Mouse (Mus musculus): ENCODE results near the gene Cptp.

Cptp gene

DNA sequence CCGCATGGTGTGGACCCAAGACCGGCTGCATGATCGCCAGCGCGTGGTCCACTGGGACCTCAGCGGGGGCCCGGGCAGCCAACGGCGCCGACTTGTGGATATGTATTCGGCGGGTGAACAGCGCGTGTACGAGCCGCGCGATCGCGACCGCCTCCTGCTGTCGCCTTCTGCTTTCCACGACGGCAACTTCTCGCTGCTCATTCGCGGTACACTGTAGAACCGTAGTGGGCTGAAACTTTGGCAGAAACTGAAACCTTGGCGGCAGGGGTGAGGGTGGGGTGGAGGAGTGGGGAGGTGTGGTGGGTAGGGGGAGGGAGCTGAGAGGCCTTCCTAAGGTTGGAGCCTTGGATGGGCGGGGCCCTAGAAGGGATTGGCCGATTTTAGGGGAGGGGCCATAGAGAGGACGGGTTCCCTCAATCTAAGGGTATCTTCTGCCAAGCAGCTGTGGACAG is 28.2 kb downstream of the Cptp start:
- DNase-seq (ENCODE audit: low spot score), result peak; percentile 64

DNA sequence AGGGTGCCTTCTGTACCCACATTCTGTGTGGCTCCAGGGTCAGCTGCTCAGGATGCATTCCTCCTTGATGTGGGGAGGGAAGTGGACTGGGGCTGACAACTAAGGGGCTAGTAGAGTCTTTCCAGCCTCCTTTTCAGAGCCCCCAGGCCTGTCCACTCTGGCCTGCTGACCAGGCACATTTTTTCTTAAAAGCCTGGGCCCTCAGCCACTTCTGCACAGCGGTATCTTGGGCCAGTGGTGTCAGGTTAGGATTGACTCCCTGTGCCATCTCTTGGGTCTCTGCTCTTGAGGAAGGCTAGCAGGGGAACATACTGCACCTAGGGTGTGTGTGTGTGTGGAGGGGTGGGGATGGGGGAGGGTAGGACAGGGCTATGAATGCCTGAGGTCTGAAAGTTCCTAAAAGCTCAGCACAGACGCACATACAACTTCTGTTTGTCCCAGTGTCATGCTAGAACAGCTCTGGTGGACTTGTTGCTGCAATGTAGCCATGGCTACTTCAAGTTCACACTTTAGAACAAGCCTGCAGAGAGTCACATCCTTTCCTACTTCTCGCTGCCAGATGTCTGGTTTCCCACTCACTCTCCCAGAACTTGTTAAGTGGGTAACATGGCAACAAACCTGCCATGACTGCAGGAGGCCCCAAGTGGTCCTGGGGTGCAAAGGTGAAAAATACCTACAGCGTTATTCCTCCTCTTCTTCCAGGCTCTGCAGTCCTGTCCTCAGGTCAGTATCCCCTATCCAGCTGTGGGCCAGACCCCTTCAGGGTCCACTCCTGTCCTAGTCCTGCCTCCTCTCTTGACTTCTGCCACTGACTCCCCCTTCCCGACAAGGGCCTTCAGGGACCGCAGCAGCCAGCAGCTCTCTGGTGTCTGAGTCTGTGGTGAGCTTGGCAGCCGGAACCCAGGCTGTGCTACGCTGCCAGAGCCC is 28.9 kb downstream of the Cptp start:
- no peak for DNase-seq (ENCODE audit: low spot score)

DNA sequence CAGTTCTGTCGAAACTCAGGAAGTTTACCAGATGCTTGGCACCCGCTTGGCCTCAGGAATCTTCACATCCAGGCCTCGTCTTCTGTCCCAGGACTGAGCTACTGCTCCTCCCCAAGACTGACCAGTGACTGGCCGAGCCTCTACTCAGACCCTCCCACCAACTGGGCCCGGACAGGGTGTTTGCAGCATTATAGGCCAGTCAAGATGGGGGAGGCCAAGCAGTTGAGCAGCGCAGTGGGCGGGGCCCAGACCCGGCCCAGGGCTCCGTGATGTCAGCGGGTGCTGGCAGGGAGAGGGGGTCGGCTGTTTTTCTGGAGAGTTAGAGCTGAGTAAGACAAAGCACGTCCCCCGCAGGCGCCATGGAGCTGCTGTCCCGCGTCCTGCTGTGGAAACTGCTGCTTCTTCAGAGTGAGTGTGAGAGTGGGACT is 29.7 kb downstream of the Cptp start, which contains the start of gene Mxra8:
Gene Mxra8, plus strand, starts transcription at position 198 of the 428 bp plus-strand sequence.
- peak; percentile 88 for DNase-seq (ENCODE audit: low spot score)

DNA sequence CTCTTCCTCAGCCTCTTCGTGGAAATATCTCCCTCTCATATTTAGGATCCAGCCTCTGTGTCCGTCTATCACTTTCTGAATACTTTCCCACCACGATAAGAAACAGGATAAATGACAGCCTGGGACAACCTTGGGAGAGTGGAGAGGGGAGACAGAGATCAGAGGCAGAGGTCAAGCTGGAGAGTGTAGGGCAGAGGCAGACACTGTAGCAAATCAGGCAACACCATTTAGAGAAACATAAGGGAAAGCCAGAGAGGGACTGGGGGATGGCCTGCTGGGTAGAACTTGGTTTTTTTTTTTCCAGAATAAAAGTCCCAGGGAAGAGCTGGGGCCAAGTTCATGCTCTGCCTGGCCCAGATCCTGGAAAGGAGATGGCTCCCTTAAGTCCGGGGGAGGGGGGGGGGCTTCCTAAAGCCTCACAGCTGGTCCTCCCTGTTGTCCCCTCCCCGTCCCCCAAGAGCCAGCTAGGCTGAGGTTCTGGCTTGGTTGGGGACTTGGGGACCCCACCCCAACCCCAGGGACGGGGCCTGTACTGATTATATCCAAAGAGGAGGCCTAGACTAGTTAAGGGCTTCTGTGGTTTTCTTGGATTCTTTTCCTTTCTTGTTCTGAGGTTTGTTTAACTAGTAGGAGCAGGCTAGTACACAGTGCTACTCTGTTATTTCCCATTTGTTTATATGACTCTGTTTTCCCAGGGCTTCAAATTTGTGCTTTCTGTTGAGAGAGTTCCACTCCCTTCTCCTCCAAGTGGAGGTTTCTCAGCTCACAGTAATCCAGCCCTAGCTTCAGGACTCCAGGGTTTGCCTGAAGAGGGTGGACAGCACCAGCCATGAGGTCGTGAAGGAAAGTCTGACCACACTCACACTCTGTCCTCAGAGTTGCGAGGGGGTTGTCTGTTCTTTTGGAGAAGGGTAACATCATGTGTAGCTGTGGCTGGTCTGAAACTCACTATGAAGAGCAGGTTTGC is 30.8 kb downstream of the Cptp start:
- no peak for DNase-seq (ENCODE audit: low spot score)

DNA sequence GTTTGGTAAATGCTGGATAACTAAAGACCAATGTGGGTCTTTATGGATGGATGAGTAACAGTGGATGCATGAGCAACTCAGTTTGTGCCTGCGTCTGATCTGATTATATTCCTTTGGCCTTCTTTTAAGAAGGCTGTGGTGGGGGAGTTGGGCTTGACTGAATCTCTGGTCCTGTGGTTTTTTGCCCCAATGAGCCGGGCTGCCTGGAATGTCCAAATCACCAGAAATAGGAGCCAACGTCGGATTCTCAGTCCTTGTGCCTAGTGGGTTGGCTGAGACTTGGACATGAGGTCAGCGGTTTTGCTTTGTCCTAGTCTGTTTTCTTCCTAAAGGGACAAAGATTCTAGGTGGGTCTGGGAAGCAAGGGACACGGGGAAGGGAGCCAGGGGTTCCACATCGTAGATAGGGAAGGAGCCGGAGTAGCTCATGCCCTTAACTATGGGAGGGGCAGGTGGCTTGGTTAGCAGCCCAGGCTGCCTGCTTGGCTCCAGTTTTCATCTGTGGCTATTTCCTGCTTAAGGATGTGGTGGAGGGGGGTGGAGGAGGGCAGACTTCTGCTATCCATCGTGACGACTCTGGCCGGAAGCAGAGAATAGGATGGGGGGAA is 31.7 kb downstream of the Cptp start:
- DNase-seq (ENCODE audit: low spot score), result no peak

DNA sequence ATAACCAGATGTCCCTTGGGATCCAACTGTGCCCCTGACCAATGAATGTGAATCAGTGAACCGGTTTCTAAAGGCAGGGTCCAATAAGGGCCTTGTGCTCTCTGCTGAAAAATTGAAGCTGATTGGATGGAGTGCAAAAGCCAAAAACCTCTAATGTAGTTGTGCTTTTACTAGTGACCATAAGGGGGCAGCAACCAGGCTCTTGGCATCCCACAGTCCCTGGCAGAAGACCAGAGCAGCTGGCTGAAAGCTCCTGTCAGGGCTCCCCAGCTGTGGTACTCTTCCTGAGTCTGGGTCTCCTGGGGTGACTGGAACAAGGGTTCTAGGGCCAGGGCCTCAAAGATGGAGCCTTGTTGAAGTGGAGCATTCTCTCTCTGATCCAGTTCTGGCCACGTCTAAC is 35.4 kb downstream of the Cptp start:
- peak; percentile 64 for DNase-seq (ENCODE audit: low spot score)

DNA sequence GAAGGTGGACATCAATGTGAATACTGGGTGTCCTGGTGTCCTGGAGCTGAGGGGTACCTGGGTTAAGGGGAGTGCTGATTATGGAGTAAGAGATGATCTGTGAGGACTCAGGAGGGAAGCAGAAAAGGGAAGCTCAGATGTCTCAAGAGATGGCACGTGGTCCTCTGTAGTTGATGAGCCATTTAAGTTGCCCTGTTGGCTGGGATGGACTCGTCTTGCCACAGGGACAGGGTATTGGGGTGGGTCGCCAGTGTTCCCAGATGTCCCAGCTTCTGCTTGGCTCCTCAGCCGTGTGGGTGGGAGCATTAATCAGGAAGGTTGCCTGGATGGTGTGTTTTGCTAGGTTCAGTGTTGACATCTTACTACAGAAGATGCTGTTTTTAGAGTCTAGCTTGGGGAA is 36.0 kb downstream of the Cptp start:
- DNase-seq (ENCODE audit: low spot score), result no peak

DNA sequence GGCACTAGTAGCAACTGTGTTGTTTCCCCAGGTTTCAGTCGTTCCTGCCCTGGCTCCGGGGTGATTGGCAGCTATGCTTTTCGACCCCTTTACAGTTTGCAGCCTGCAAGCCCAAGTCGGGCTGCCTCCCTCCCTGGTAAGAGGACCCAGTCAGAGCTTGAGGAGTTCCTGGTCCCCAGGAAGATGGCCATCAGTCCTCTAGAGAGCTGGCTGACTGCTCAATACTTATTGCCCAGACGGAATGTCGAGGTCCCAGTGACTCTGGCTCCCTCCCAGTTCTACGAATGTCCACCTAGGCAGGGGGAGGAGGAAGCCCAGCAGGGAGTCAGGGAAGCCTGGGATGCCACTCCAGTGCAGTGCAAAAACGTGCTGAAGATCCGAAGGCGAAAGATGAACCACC is 36.9 kb downstream of the Cptp start:
- no peak for DNase-seq (ENCODE audit: low spot score)

DNA sequence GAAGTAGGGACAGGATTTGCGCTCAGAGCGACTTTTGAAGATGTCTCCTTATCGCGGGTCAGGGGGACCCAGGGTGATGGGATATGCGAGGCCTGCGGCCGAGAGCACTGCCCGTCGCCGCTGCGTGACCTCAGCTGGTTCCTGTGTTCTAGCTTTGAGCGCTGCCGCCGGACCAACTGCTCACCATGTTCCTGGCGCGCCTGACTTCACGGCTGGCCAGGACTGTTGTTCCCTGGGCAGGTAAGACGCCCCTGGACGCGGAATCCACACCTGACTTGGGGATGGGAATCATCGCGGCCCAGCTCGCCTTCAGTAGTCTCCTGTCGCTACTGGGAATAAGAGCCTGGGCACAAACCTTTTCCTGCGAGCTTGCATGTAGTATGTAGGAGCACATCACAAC is 37.4 kb downstream of the Cptp start:
- DNase-seq (ENCODE audit: low spot score), result no peak

DNA sequence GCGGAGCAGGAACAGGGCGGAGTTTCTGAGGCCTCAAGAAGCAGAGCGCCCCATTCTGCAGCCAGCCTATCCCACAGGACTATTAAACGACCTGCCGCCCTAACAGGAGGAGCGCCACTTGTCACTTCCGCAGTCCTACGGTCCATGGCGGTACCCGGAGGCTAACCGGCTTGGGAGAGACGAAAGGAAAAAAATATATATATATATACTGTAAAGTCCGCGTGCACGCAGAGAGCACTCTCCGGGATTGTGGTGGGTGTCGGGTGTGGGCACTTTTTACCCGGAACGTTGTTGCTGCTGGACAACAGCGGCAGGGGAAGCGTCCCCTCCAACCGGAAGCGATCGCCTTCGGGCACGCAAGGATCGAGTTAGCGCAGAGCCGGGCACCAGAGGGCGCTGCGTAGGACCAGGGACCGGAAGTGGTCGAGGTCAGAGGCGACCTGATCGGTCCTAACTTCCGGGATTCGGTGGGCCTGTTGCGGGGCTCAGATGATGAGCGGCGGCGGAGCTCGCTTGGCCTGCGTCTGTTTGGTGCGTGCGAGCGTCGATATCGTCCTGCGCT is 38.0 kb downstream of the Cptp start, which contains the start of gene Aurkaip1:
Gene Aurkaip1, plus strand, starts transcription at position 68 of the 562 bp plus-strand sequence.
- peak; percentile 96 for DNase-seq (ENCODE audit: low spot score)

DNA sequence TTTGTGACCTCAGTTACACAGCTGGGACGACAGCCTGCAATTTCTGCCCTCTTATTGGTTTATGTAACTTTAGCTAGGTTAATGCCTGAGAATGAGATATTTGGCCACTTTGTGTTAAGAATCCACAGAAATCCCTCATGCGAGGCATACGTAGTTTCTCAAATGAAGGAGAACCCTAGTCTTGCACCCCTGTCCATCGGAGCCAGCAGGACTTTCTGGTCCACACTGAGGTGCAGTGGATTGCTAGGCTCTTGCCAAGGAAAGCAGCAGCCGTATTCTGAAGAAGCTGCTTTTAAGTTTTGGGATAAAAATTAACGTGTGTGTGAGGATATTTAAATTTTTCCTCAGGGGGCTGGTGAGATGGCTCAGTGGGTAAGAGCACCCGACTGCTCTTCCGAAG is 38.6 kb downstream of the Cptp start:
- DNase-seq (ENCODE audit: low spot score), result no peak

DNA sequence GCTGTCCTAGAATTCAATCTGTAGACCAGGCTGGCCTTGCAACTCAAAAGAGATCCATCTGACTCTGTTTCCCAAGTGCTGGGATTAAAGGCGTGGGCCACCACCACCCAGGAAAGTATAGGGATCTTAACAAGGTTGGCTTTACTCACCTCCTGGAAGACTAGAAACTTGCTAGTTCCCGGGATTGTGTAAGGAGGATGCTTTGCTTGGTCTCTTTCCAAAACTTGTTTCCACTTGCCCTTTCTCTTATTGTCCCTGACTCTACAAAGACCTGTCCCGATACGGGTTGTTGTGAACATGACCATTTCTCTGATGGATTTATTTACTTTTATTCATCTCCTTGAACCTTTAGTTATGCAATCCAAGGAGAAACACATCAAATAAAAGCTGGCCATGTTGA is 39.4 kb downstream of the Cptp start:
- DNase-seq (ENCODE audit: low spot score), result no peak

DNA sequence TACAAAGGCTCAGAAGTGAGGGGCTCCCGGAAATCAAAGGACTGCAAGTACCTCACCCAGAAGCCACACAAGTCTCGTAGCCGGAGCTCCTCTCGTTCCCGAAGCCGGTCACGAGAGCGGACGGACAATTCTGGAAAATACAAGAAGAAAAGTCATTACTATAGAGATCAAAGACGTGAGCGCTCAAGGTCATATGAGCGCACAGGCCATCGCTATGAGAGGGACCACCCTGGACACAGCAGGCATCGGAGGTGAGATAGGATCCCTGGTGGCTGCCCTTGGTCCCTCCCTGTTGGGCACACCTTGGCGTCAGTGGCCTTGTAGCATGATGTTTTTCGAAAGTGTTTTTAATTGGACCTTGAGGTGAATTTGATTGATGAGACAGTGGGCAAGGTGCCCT is 45.8 kb downstream of the Cptp start:
- DNase-seq (ENCODE audit: low spot score), result no peak

DNA sequence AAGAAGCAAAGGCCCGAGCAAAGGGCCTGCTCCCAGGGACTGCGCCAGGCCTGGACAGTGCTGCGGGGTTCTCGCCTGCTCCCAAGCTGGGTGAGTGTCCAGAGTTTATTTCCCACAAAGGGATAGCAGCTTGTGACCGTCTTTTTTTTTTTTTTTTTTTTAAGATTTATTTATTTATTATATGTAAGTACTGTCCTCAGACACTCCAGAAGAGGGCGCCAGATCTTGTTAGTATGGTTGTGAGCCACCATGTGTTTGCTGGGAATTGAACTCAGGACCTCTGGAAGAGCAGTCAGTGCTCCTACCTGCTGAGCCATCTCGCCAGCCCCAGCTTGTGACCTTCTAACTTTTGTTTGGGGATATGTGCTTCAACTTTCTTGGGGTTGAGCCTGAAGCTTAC is 48.2 kb downstream of the Cptp start:
- no peak for DNase-seq (ENCODE audit: low spot score)

DNA sequence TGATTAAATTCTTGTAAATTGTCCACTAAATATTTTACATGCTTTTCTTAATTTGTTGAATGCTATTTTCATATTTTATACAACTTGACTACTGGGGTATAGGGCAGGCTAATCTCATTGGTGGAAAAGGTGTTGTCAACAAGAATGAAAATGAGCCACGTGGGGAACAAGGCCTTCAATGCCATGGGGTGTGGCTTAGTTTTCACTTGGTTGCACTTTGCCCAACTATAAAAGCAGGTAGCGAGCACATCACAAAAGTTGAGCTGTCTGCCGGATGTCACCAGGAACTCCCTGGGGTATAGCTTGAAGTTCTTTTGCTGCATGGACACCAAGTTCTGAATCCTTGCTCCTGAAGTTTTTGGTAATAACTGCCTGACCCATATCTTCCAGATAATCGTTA is 51.7 kb downstream of the Cptp start:
- DNase-seq (ENCODE audit: low spot score), result no peak
